Mouse (Mus musculus): Measurements from ENCODE around the gene Iqcf1.

DNA sequence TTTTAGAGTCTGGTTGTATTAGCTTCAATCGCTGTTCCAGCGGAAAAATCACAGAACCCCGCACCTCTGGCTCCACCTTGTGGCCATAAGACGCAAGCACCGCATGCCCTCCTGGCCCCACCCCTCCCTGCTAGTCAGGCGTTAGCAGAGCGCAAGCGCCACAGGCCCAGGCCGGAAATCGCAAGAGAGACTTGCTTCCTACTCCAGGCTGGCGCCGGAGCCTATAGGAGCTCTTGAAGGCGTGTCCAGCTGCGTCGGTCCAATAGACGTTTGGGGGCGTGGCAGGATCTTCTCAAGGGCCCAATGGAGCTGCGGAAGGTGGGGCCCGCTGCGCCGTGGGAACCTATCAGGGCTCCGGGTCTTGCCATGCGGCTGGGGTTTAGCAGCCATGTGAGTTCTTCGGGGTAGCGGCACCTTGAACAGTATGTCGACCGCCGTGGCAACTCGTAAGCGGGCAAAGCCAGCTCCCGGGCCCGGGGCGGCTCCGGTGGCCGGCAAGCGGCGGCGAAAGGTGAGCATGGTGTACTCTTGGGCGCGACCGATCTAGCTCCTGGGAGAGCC is 22.8 kb upstream of the Iqcf1 start, which contains the start of gene Parp3:
- peak; percentile 98 for TF ChIP-seq MAZ (IDR thresholded peaks at IDR 0.05; ENCODE audit: low read depth, low read length)
- peak; percentile 71 to 97 for TF ChIP-seq CTCF (conservative IDR thresholded peaks at IDR 0.05 in 1 of 2, IDR thresholded peaks at IDR 0.05 in 1 of 2; ENCODE audit: low read depth in 2 of 2, low read length in 2 of 2)
- TF ChIP-seq ZKSCAN1 (IDR thresholded peaks at IDR 0.05; ENCODE audit: borderline replicate concordance, low read depth, low read length), result no peak
- TF ChIP-seq ZMIZ1 (IDR thresholded peaks at IDR 0.05; ENCODE audit: low read depth, low read length), result peak; percentile 60; the same call in 1 of the 2 replicates
- peak; percentile 39; the same call in 1 of the 2 replicates for TF ChIP-seq POLR2AphosphoS2 (IDR thresholded peaks at IDR 0.05; ENCODE audit: low read depth, low read length)
- no peak for TF ChIP-seq RCOR1 (conservative IDR thresholded peaks at IDR 0.05; ENCODE audit: low read depth, low read length)
- TF ChIP-seq EP300 (IDR thresholded peaks at IDR 0.05; ENCODE audit: low read length), result no peak
- TF ChIP-seq MEF2A (IDR thresholded peaks at IDR 0.05; ENCODE audit: borderline replicate concordance, low read depth, low read length), result peak; percentile 12; the same call in 1 of the 2 replicates
